Mouse (Mus musculus): ENCODE results near the gene Arntl2. TPM values are rescaled to one million over a fixed set of nuclear protein-coding genes. Genes with fewer than 3 reads are reported as not detected.
A peak's percentile ranks its signal among the peaks of the same experiment; 100 is the strongest.

Arntl2 gene
- polyA plus RNA-seq (2015; fragmentation: Nextera tagmentation; extraction: Ambion mirVana), result 8.2 and 11.6 TPM in 2 replicates

- under 1% methylated on average over 36 of the region's 36 CpGs for WGBS
- peak within 1 kb of the TSS; percentile 64 for H3K4me3 ChIP-seq
- no peak within 1 kb of the TSS for H3K27ac ChIP-seq
- H3K36me3 ChIP-seq, result no peaks in the 10 kb centered on the region
- ATAC-seq (ENCODE audit: insufficient number of reproducible peaks, insufficient read depth, low FRiP score, low TSS enrichment, low read depth), result peak; percentile 94
- peaks cover 12% of the 10 kb centered on the region for H3K4me1 ChIP-seq
- peak within 1 kb of the TSS; percentile 82 for H3K9ac ChIP-seq
- H3K27me3 ChIP-seq, result peaks cover 13% of the 10 kb centered on the region
- peak within 1 kb of the TSS; percentile 73 for H3K4me2 ChIP-seq
- no peaks in the 10 kb centered on the region for H3K9me3 ChIP-seq
These were observed at the start of gene Arntl2 for GRCm38 (mm10) chr6:146795924-146796545. TSS of gene Arntl2 (plus strand) at chr6:146796055.

- Histone ChIP-seq H3K4me2 (no peak overlapping the region), H3K4me1 (peaks cover 16% of the 10 kb centered on the region), H3K27ac (no peak overlapping the region), H3K9me3 (no peaks in the 10 kb centered on the region), H3K36me3 (no peaks in the 10 kb centered on the region), H3K27me3 (no peaks in the 10 kb centered on the region), H3K9ac (no peak overlapping the region), H3K4me3 (no peak overlapping the region)
- WGBS, result 75% methylated on average over 5 of the region's 5 CpGs
- ATAC-seq (ENCODE audit: insufficient number of reproducible peaks, insufficient read depth, low FRiP score, low TSS enrichment, low read depth), result no peak
These were observed 49.3 kb upstream of the Arntl2 start for GRCm38 (mm10) chr6:146746577-146746976.

GRCm38 (mm10) chr6:146747057-146747456 lies 48.8 kb upstream of the Arntl2 start:
- H3K9ac ChIP-seq, result no peak overlapping the region
- no peak overlapping the region for H3K4me2 ChIP-seq
- peaks cover 15% of the 10 kb centered on the region for H3K4me1 ChIP-seq
- no peak overlapping the region for H3K27ac ChIP-seq
- ATAC-seq (ENCODE audit: insufficient number of reproducible peaks, insufficient read depth, low FRiP score, low TSS enrichment, low read depth), result no peak
- no peaks in the 10 kb centered on the region for H3K9me3 ChIP-seq
- no peaks in the 10 kb centered on the region for H3K36me3 ChIP-seq
- no peak overlapping the region for H3K4me3 ChIP-seq
- H3K27me3 ChIP-seq, result no peaks in the 10 kb centered on the region

- Histone ChIP-seq H3K36me3 (no peaks in the 10 kb centered on the region), H3K4me1 (0 out of 2 replicates have a peak, but pooled peaks cover 6% of the 10 kb centered on the region), H3K9ac (no peak overlapping the region), H3K4me3 (no peak overlapping the region), H3K27me3 (no peaks in the 10 kb centered on the region), H3K9me3 (no peaks in the 10 kb centered on the region), H3K4me2 (no peak overlapping the region), H3K27ac (no peak overlapping the region)
- no peak for ATAC-seq (ENCODE audit: insufficient number of reproducible peaks, insufficient read depth, low FRiP score, low TSS enrichment, low read depth)
- WGBS, result 94% methylated on average over 1 of the region's 1 CpGs
These were observed 47.6 kb upstream of the Arntl2 start for GRCm38 (mm10) chr6:146748271-146748670.

GRCm38 (mm10) chr6:146751671-146752070 lies 44.2 kb upstream of the Arntl2 start:
- Histone ChIP-seq H3K9me3 (no peaks in the 10 kb centered on the region), H3K4me3 (no peak overlapping the region), H3K27ac (no peak overlapping the region), H3K4me2 (no peak overlapping the region), H3K9ac (no peak overlapping the region), H3K36me3 (no peaks in the 10 kb centered on the region), H3K27me3 (no peaks in the 10 kb centered on the region), H3K4me1 (peaks cover 23% of the 10 kb centered on the region)
- no peak for ATAC-seq (ENCODE audit: insufficient number of reproducible peaks, insufficient read depth, low FRiP score, low TSS enrichment, low read depth)
- WGBS, result 74% methylated on average over 1 of the region's 1 CpGs

- ATAC-seq (ENCODE audit: insufficient number of reproducible peaks, insufficient read depth, low FRiP score, low TSS enrichment, low read depth), result no peak
- Histone ChIP-seq H3K4me3 (no peak overlapping the region), H3K4me1 (peaks cover 28% of the 10 kb centered on the region), H3K27me3 (no peaks in the 10 kb centered on the region), H3K9ac (no peak overlapping the region), H3K4me2 (no peak overlapping the region), H3K9me3 (no peaks in the 10 kb centered on the region), H3K36me3 (no peaks in the 10 kb centered on the region), H3K27ac (no peak overlapping the region)
- 85% methylated on average over 2 of the region's 2 CpGs for WGBS
These were observed 43.7 kb upstream of the Arntl2 start for GRCm38 (mm10) chr6:146752178-146752577.

- no peak overlapping the region for H3K4me3 ChIP-seq
- no peaks in the 10 kb centered on the region for H3K36me3 ChIP-seq
- no peak overlapping the region for H3K9ac ChIP-seq
- peaks cover 32% of the 10 kb centered on the region for H3K4me1 ChIP-seq
- H3K27me3 ChIP-seq, result no peaks in the 10 kb centered on the region
- no peak overlapping the region for H3K27ac ChIP-seq
- H3K9me3 ChIP-seq, result no peaks in the 10 kb centered on the region
- 52% methylated on average over 1 of the region's 1 CpGs for WGBS
- ATAC-seq (ENCODE audit: insufficient number of reproducible peaks, insufficient read depth, low FRiP score, low TSS enrichment, low read depth), result no peak
- no peak overlapping the region for H3K4me2 ChIP-seq
These were observed 43.2 kb upstream of the Arntl2 start for GRCm38 (mm10) chr6:146752612-146753011.

GRCm38 (mm10) chr6:146753560-146754160 lies 42.2 kb upstream of the Arntl2 start:
- no peak for ATAC-seq (ENCODE audit: insufficient number of reproducible peaks, insufficient read depth, low FRiP score, low TSS enrichment, low read depth)
- Histone ChIP-seq H3K4me3 (no peak overlapping the region), H3K9me3 (no peaks in the 10 kb centered on the region), H3K27me3 (no peaks in the 10 kb centered on the region), H3K4me2 (no peak overlapping the region), H3K9ac (no peak overlapping the region), H3K36me3 (no peaks in the 10 kb centered on the region), H3K27ac (peak overlapping the region; percentile 74), H3K4me1 (peaks cover 32% of the 10 kb centered on the region)
- 22% methylated on average over 2 of the region's 2 CpGs for WGBS

- WGBS, result 91% methylated on average over 2 of the region's 2 CpGs
- no peak overlapping the region for H3K9ac ChIP-seq
- no peak overlapping the region for H3K4me2 ChIP-seq
- H3K4me1 ChIP-seq, result peaks cover 32% of the 10 kb centered on the region
- H3K4me3 ChIP-seq, result no peak overlapping the region
- no peaks in the 10 kb centered on the region for H3K27me3 ChIP-seq
- H3K36me3 ChIP-seq, result peaks cover 2% of the 10 kb centered on the region; the same call in 1 of the 2 replicates
- ATAC-seq (ENCODE audit: insufficient number of reproducible peaks, insufficient read depth, low FRiP score, low TSS enrichment, low read depth), result no peak
- no peak overlapping the region for H3K27ac ChIP-seq
- no peaks in the 10 kb centered on the region for H3K9me3 ChIP-seq
These were observed 40.7 kb upstream of the Arntl2 start for GRCm38 (mm10) chr6:146755136-146755535.

- no peak overlapping the region for H3K4me3 ChIP-seq
- no peak overlapping the region for H3K9ac ChIP-seq
- WGBS, result 92% methylated on average over 4 of the region's 4 CpGs
- no peaks in the 10 kb centered on the region for H3K9me3 ChIP-seq
- no peak for ATAC-seq (ENCODE audit: insufficient number of reproducible peaks, insufficient read depth, low FRiP score, low TSS enrichment, low read depth)
- no peak overlapping the region for H3K4me2 ChIP-seq
- no peak overlapping the region for H3K27ac ChIP-seq
- peaks cover 32% of the 10 kb centered on the region for H3K4me1 ChIP-seq
- H3K27me3 ChIP-seq, result no peaks in the 10 kb centered on the region
- H3K36me3 ChIP-seq, result peaks cover 5% of the 10 kb centered on the region; the same call in 1 of the 2 replicates
These were observed 40.2 kb upstream of the Arntl2 start for GRCm38 (mm10) chr6:146755679-146756078.

- Histone ChIP-seq H3K27me3 (no peaks in the 10 kb centered on the region), H3K9ac (no peak overlapping the region), H3K36me3 (peaks cover 7% of the 10 kb centered on the region), H3K4me2 (no peak overlapping the region), H3K27ac (no peak overlapping the region), H3K4me3 (no peak overlapping the region), H3K4me1 (peaks cover 20% of the 10 kb centered on the region), H3K9me3 (no peaks in the 10 kb centered on the region)
- WGBS, result 90% methylated on average over 2 of the region's 2 CpGs
- ATAC-seq (ENCODE audit: insufficient number of reproducible peaks, insufficient read depth, low FRiP score, low TSS enrichment, low read depth), result no peak
These were observed 36.8 kb upstream of the Arntl2 start for GRCm38 (mm10) chr6:146759027-146759426.

GRCm38 (mm10) chr6:146760022-146760421 lies 35.8 kb upstream of the Arntl2 start:
- Histone ChIP-seq H3K27me3 (no peaks in the 10 kb centered on the region), H3K4me3 (no peak overlapping the region), H3K4me1 (peaks cover 10% of the 10 kb centered on the region), H3K9ac (no peak overlapping the region), H3K36me3 (peaks cover 7% of the 10 kb centered on the region), H3K9me3 (no peaks in the 10 kb centered on the region), H3K27ac (no peak overlapping the region), H3K4me2 (no peak overlapping the region)
- WGBS, result 96% methylated on average over 2 of the region's 2 CpGs
- ATAC-seq (ENCODE audit: insufficient number of reproducible peaks, insufficient read depth, low FRiP score, low TSS enrichment, low read depth), result no peak

Data from embryonic facial prominence, embryonic 13.5 days (tissue).